Mouse (Mus musculus) gastrocnemius, adult 2 months (tissue): ENCODE results near the gene Chil3. TPM values are rescaled to one million over a fixed set of nuclear protein-coding genes. Genes with fewer than 3 reads are reported as not detected.

Experiments used
- DNase-seq: peaks from one replicate; pipeline ENCODE4 v3.0.0; 2022
- H3K27ac ChIP-seq: fragments of 200-600 bp; 2 replicates; pipeline ENCODE4 v1.8.1; 2022; ENCODE audit warnings: mild to moderate bottlenecking
- H3K4me3 ChIP-seq: fragments of 200-600 bp; 2 replicates; pipeline ENCODE4 v1.8.1; 2022; ENCODE audit warnings: mild to moderate bottlenecking, moderate library complexity
- CTCF ChIP-seq: fragments of 200-600 bp; IDR thresholded peaks from 2 replicates; pipeline ENCODE4 v1.8.1; 2022; ENCODE audit warnings: antibody characterized with exemption, mild to moderate bottlenecking, moderate library complexity
- intact Hi-C: fragments of 180-260 bp; cut with DNase I; formaldehyde crosslinking; loops from one replicate; pipeline ENCODE4 v1.15.1; 2025
- total RNA-seq, 2 experiments: library from RNA; stranded (reverse); gene quantifications; 2 replicates each; pipeline ENCODE4 v1.2.3; 2021

Gene Chil3
- total RNA-seq, 2 experiments from 2014 or later: not detected

GRCm38 (mm10) chr3:106128807-106129493 is 38.4 kb downstream of the Chil3 start:
- DNase-seq: no peak
- H3K4me3 ChIP-seq: no peak overlapping the region
- no peak for TF ChIP-seq CTCF
- intact Hi-C loops: no loop called here
- H3K27ac ChIP-seq: no peak overlapping the region

GRCm38 (mm10) chr3:106126999-106127398 is 40.4 kb downstream of the Chil3 start:
- no peak overlapping the region for H3K27ac ChIP-seq
- intact Hi-C loops: no loop called here
- no peak overlapping the region for H3K4me3 ChIP-seq
- no peak for TF ChIP-seq CTCF
- DNase-seq: no peak

GRCm38 (mm10) chr3:106112929-106113328 is 54.4 kb downstream of the Chil3 start, which contains the start of gene Chia1:
Chia1 (plus strand) TSS chr3:106113229.
- TF ChIP-seq CTCF: no peak
- Histone ChIP-seq H3K4me3 (no peak within 1 kb of the TSS), H3K27ac (no peak within 1 kb of the TSS)
- intact Hi-C loops: no loop called here
- no peak for DNase-seq

Other genes starting within 250 kb of the Chil3 start
- under 1 TPM; 0.84 to 0.92 TPM for gene I830077J02Rik, start 234.9 kb downstream of the Chil3 start, total RNA-seq
- gene Wdr77, start 208.2 kb downstream of the Chil3 start, total RNA-seq: 10 to 100 TPM; 29.4 to 30.5 TPM
- gene Atp5f1, start 207.5 kb downstream of the Chil3 start, total RNA-seq: 100 to 1,000 TPM; 520 to 826 TPM
- gene Ovgp1, start 193.9 kb downstream of the Chil3 start, total RNA-seq: 1 to 10 TPM in 1 of 2 experiments, under 1 TPM in 1; 0.82 to 1.1 TPM
- not detected for gene Pifo, start 152.9 kb downstream of the Chil3 start, total RNA-seq
- not detected for gene Chil5, start 134.8 kb downstream of the Chil3 start, total RNA-seq
- gene Chia1, start 54.3 kb downstream of the Chil3 start, total RNA-seq: not detected
- not detected for gene Chil4, start 51.9 kb upstream of the Chil3 start, total RNA-seq
- gene Chil6, start 238.6 kb upstream of the Chil3 start, total RNA-seq: not detected